8 mouse cellular contexts compared by ENCODE assay signal in the genomic region with DNA sequence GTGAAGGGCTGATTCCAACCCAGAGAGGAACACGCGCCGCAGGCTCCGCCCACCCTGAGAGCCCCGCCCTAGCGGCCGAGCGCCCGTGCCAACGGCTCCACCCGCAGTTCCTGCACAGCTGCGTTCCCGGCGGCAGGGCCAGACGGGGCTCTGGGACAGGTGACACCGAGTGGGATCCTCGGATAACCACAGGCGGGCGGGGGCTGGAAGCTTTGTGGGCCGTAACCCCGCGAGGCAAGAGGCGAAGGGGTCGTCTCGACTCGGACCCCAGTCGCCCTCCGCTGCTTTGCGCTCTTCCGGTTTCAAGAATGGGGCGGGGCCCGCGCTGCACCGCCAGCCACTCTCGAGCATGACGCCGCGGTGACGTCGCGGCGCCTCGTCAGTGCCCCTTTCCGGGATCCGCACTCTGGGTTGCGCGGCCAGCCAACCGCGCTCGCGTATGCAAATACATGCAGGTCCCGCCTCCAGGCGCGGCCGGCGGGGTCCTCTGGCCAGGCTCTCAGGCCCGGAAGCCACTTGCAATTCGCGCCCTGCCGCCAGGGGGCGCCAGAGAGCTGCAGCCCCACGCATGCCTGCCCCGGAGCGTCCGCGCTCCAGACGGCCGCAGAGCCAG. TPM values are rescaled to one million over a fixed set of nuclear protein-coding genes. Genes with fewer than 3 reads are reported as not detected.
DNase-seq lines count a peak whose midpoint lies in the region; ATAC-seq and TF ChIP-seq lines count a peak whose summit lies in the region.

A gene (plus strand): TSS at position 63 of the 613 bp plus-strand sequence.

- DNase-seq in forebrain, embryonic 14.5 days (ENCODE audit: low spot score): peak; percentile 98
- peak; percentile 97 to 98 for DNase-seq in heart, postnatal 14 days
- DNase-seq in layer of hippocampus, adult 11-12 months (ENCODE audit: low spot score): peak; percentile 99
- DNase-seq in lung, adult 18-20 months: peak; percentile 98 to 99
- DNase-seq in testis, postnatal 14 days (ENCODE audit: low spot score): peak; percentile 98

- WGBS in forebrain, embryonic 14.5 days: 1% methylated on average over 66 of the region's 68 CpGs
- 1% methylated on average over 68 of the region's 68 CpGs for WGBS in neural tube, embryonic 15.5 days

- peak within 1 kb of the TSS; percentile 90 for H3K4me3 ChIP-seq in ES-Bruce4 (ENCODE audit: low read depth, low read length)
- H3K4me3 ChIP-seq in forebrain, embryonic 14.5 days (ENCODE audit: low read depth, low read length): peak within 1 kb of the TSS; percentile 60
- H3K4me3 ChIP-seq in neural tube, embryonic 15.5 days (replicated peaks): peak within 1 kb of the TSS; percentile 87

- peak; percentile 78 for ATAC-seq in cerebellum, adult (ENCODE audit: insufficient number of reproducible peaks, low FRiP score, low TSS enrichment)
- ATAC-seq in forebrain, embryonic 14.5 days: peak; percentile 87
- peak; percentile 84 for ATAC-seq in neural tube, embryonic 15.5 days (ENCODE audit: low FRiP score)

- intact Hi-C loops in heart, postnatal 14 days (cut with DNase I): loop anchor here (5.0 kb wide), 1 partner anchor 101 kb away; no protein-coding TSS in a partner anchor

- H3K36me3 ChIP-seq in ES-Bruce4 (ENCODE audit: control insufficient read depth, insufficient read depth, low read length, poor library complexity, severe bottlenecking): peaks cover 10% of the 10 kb centered on the region
- H3K36me3 ChIP-seq in forebrain, embryonic 14.5 days (ENCODE audit: control insufficient read depth, insufficient read depth, low read length): peaks cover 18% of the 10 kb centered on the region; the same call in 1 of the 2 replicates
- peaks cover 30% of the 10 kb centered on the region for H3K36me3 ChIP-seq in neural tube, embryonic 15.5 days

- H3K4me2 ChIP-seq in forebrain, embryonic 14.5 days (ENCODE audit: low read length): peak within 1 kb of the TSS; percentile 49
- peak within 1 kb of the TSS; percentile 62 for H3K4me2 ChIP-seq in neural tube, embryonic 15.5 days

- peak; percentile 90 for TF ChIP-seq CTCF in ES-Bruce4 (IDR thresholded peaks at IDR 0.05; ENCODE audit: low read depth, low read length)

- H3K27me3 ChIP-seq in ES-Bruce4 (ENCODE audit: control insufficient read depth, insufficient read depth, low read length, poor library complexity, severe bottlenecking): no peaks in the 10 kb centered on the region
- H3K27me3 ChIP-seq in forebrain, embryonic 14.5 days (replicated peaks; ENCODE audit: control insufficient read depth, insufficient read depth, low read length): no peaks in the 10 kb centered on the region
- H3K27me3 ChIP-seq in neural tube, embryonic 15.5 days (replicated peaks): no peaks in the 10 kb centered on the region

- TF ChIP-seq POLR2A in ES-Bruce4 (IDR thresholded peaks at IDR 0.05; ENCODE audit: insufficient read depth, low read length): no peak

- no peaks in the 10 kb centered on the region for H3K9me3 ChIP-seq in ES-Bruce4 (replicated peaks; ENCODE audit: control insufficient read depth, insufficient read depth, low read length, poor library complexity, severe bottlenecking)
- no peaks in the 10 kb centered on the region for H3K9me3 ChIP-seq in forebrain, embryonic 14.5 days (replicated peaks; ENCODE audit: control insufficient read depth, low read length)
- no peaks in the 10 kb centered on the region for H3K9me3 ChIP-seq in neural tube, embryonic 15.5 days (replicated peaks)

- H3K4me1 ChIP-seq in ES-Bruce4 (ENCODE audit: control insufficient read depth, insufficient read depth, low read length): peaks cover 9% of the 10 kb centered on the region
- peaks cover 17% of the 10 kb centered on the region for H3K4me1 ChIP-seq in forebrain, embryonic 14.5 days (ENCODE audit: control insufficient read depth, insufficient read depth, low read length)
- H3K4me1 ChIP-seq in neural tube, embryonic 15.5 days: peaks cover 52% of the 10 kb centered on the region

- TF ChIP-seq EP300 in ES-Bruce4 (IDR thresholded peaks at IDR 0.05; ENCODE audit: insufficient read depth, low read depth, low read length): no peak

- H3K27ac ChIP-seq in ES-Bruce4 (ENCODE audit: insufficient read depth, low read length): no peak within 1 kb of the TSS
- peak within 1 kb of the TSS; percentile 75 for H3K27ac ChIP-seq in forebrain, embryonic 14.5 days (ENCODE audit: low read depth, low read length)
- H3K27ac ChIP-seq in neural tube, embryonic 15.5 days (replicated peaks): peak within 1 kb of the TSS; percentile 93

- peak within 1 kb of the TSS; percentile 56 for H3K9ac ChIP-seq in ES-Bruce4 (ENCODE audit: low read depth, poor library complexity, severe bottlenecking)
- peak within 1 kb of the TSS; percentile 60 for H3K9ac ChIP-seq in forebrain, embryonic 14.5 days (ENCODE audit: low read length)
- H3K9ac ChIP-seq in neural tube, embryonic 15.5 days (replicated peaks): peak within 1 kb of the TSS; percentile 72

RNA-seq across cellular contexts. Expression of the gene that starts here (rescaled TPM):
- 1.9 and 3.2 TPM in 2 replicates for polyA plus RNA-seq in ES-Bruce4 (2011; ENCODE audit: insufficient read depth, insufficient read length, low read depth, missing spikeins)
- polyA plus RNA-seq in forebrain, embryonic 14.5 days (2014; fragmentation: Nextera tagmentation; extraction: Ambion mirVana): 3.0 and 3.8 TPM in 2 replicates
- total RNA-seq in heart, postnatal 14 days (2021): 10 to 100 TPM; 10.4 to 10.7 TPM
- 5.6 and 9.2 TPM in 2 replicates for polyA plus RNA-seq in neural tube, embryonic 15.5 days (2015; fragmentation: Nextera tagmentation; extraction: Ambion mirVana)
